Mouse (Mus musculus): ENCODE data around the gene Rassf4.
A peak's percentile ranks its signal among the peaks of the same experiment; 100 is the strongest.

The Rassf4 gene

DNA sequence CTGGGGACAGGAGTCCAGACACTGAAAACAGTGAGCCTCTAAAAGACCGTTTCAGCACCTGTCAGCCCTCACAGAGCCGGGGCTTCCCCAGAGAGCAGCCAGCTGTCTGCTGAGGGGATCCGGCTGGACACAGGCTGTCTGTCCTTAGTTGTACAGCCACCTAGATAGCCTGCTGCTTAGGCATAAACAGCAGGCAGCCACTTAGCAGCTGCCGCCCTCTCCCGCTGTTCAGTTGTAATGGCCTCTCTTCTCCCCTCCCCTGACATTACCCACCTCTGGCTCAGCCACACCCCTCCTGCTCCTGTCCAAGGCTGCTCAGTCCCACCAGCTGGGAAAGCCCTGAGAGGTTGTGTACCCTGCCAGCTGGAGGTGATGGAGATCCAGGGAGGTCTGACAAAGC is 2.7 kb downstream of the Rassf4 start:
- DNase-seq (ENCODE audit: low spot score) = no peak

DNA sequence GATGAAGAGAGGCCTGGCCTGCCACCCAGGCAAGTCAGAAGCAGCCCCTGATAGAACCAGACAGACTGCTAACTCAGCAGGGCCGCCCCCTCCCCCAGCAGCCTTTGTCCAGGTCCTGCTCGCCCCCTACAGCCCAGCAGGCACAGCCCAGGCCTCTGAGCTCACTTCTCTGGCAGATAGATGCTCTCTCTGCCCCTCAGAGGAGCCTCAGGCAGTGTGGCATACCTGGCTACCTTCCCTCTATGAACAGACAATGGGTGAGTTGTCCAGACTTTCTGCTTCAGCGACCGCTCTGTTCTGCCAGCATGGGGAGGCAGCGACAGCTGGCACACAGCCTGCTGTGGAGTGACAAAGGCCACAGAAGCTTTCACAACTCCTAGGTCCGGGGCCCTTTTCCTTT is 3.6 kb downstream of the Rassf4 start:
- no peak for DNase-seq (ENCODE audit: low spot score)

DNA sequence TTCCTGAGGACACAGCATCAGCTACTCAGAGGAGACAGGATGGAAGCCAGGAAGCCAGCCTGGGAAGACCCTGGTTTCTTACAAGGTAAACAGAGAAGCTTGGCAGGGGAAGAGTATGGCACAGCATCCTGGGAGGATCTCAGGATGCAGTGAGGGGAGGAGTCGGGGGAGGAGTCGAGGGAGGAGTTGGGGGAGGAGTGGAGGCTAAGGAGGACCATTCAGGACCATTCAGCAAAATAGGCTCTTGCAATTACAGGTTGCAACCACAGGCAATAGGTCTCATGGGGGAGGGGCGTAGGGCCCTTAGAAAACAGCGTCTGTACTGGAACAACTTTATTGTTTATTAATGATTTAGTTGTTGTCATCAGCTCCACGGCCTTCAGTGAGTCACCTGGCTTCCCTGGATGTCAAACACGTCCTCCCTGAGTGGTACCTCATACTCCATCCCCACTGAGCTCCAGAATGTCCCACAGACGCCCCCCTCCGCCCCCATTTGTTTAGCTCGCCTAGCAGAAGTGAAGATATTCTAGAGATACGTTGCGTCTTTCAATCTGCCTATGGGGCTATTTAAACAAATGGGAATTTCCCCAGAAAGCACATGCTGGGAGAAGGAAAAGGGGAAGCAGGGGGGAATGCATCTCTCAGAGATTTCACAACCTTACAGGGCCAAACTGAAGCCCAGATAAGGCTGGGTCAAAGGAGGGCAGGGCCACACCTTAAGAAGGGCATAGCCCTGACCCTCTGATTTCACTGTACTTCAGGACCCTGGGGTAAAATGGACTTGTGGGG is 4.9 kb downstream of the Rassf4 start:
- no peak for DNase-seq (ENCODE audit: low spot score)

DNA sequence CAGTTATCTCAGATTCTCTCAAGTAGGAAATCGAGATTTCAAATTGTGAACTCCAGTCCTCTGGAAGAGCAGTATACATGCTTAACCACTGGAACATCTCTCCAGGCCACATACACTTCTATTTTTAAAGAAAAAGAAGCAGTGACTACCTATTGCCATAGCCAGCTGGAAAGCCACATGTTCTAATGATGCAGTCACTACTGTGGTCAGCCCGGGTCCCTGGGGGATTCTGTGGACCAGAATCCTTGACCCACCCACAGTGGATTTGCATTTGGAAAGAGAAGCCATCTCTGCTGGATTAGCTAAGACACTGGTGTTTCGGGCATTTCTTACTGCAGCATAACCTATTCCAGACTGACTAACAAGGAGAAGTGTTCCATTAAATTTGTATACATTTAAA is 6.4 kb downstream of the Rassf4 start:
- no peak for DNase-seq (ENCODE audit: low spot score)

DNA sequence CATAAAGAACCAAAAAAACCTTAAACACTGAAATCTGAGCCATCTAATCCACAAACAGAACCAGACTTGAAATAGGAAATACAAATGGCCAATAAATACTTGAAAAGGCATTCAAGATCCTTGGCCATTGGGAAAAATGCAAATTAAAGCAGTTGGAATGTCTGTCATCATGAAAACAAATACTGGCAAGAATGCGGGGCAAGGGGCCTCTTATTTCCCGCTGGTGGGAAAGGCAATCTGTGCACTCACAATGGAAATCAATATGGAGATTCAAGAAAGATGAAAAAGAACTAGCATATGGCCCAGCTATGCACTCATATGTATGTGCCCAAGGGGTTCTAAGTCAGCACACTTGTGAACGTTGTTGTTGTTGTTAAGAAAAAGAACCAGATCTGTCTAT is 6.9 kb downstream of the Rassf4 start:
- DNase-seq (ENCODE audit: low spot score) = no peak

DNA sequence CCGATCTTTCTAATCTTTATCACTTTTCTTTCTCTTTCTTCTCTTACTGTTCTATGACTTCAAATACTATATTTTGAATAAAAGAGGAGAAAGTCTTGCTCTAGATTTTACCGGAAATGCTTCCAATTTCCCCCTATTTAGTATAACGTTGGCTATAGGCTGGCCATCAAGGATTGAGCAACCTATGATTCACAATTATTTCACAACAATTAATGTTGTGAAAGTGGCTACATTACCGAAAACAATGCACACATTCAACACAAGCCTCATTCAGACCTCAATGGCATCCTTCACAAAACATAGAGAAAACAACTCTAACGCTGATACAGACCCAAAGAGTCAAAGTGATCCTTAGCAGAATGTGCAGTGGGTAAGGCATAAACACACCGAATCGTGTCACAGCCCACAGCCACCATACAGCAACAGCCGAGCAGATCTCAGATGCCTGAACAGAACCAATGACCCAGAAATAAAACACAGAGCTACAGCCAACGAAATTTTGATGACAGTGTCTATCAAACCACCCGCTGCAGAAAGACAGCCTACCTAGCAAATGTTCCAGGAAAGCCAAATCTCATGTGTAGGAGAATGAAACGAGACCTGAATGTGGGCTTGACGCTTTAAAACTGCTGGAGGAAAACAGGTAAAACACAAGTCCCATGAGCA is 7.5 kb downstream of the Rassf4 start:
- DNase-seq (ENCODE audit: low spot score) = no peak

DNA sequence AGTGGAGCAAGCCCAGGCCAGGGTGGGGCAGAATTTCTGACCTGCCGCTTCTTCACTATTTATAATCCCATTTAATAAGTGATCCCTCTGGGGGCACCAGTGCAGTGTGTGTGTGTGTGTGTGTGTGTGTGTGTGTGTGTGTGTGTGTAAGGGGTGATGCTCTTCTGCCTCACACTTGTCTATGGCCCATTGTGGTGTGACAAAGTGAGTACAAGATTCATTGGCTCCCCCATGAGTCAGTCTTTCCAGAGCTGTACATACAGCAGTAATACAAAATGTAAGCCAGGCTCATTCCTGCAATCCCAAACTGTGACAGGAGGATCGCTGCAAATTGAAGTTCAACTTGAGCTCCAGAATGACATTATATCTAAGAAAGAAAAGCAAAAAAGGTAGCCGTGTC is 8.9 kb downstream of the Rassf4 start:
- no peak for DNase-seq (ENCODE audit: low spot score)

DNA sequence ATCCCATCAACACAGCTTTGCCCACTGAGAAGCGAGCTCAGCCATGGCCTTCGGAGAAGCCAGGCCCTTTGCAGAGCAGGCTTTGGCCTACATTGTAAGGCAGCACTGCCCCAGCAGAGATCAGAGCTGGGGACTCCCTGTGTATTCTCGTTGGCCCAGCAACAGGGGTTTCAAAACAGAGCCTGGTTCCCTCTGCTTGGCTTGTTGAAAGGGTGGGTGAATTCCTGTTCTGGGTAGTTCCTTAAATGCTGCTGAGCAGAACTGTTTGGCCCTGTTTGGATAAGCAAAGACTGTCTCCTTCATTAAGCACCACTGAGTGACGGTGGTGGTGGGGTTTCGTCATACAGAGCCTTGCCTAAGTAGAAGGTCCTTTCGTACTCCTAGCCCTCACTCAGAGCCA is 9.7 kb downstream of the Rassf4 start:
- DNase-seq (ENCODE audit: low spot score) = no peak

DNA sequence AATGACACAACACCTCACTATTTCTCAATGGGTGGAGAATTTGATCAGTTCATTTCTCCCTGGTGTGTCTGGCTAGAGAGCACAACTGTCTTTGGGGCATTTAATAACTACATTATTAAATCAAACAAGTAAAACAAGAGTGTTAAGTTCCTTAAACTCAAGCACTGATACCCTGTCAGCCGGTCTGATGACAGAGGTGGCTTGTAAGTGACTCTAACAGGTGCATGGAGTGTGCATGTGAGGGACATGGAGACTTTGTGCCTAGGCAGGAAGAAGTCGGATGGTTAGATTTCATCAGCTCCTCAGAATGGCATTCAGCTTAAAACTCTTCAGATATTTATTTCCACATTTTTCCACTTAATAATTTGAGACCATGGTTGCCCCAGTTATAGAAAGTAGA is 10.4 kb downstream of the Rassf4 start:
- DNase-seq (ENCODE audit: low spot score) = no peak

DNA sequence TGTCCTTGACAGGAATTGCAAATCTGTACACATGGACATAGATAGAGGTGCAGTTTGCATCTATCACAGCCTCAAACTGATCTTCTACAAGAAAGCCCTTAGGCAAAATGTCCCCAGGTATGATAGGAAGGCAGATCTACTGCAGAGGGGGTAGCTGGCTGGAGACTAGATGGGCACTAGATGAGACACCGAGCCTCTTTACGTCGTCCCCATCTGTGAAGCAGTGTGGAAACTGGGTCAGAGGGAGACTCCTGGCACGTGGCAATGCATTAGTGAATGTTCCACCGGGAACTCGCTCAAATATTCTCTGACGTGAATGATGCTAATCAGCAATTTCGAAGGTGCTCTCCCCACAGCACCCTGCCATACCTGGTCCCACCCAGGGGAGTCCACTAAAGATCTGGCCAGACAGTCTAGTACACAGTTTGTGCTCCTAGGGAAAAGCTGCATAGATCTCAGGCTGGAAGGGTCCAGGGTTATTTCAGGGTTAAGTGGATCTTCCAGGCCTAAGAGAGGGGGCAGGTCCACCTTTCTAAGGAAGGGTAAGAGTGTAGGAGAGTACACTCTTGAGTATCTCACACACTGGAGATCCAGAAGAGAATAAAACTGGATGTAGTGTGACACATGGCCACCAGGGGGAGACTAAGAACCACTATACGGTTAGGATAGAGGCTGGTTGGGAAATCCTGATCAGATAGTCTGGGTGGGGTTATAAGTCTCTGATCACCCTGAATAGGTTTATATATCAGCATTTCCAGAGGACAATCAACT is 19.9 kb downstream of the Rassf4 start:
- peak; percentile 44 for DNase-seq (ENCODE audit: low spot score)

DNA sequence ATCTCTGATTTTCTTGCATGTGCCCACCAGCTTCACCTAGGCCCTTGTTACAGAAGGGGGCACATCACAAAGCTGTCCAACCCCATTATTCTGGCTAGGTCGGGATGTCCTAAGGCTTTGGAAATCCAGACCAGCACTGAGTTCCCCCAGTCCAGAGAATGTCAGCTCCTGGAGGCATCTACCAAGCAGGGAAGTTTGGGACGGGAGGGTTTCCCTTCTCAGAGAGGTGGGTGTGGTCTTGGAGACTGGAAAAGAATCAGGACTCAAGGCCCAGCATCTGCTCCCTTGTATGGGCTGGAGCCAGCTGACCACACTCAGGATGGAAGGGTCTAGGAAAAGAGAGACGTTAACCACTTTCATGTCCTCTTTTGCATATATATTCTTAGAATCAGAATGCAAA is 20.6 kb downstream of the Rassf4 start:
- no peak for DNase-seq (ENCODE audit: low spot score)

DNA sequence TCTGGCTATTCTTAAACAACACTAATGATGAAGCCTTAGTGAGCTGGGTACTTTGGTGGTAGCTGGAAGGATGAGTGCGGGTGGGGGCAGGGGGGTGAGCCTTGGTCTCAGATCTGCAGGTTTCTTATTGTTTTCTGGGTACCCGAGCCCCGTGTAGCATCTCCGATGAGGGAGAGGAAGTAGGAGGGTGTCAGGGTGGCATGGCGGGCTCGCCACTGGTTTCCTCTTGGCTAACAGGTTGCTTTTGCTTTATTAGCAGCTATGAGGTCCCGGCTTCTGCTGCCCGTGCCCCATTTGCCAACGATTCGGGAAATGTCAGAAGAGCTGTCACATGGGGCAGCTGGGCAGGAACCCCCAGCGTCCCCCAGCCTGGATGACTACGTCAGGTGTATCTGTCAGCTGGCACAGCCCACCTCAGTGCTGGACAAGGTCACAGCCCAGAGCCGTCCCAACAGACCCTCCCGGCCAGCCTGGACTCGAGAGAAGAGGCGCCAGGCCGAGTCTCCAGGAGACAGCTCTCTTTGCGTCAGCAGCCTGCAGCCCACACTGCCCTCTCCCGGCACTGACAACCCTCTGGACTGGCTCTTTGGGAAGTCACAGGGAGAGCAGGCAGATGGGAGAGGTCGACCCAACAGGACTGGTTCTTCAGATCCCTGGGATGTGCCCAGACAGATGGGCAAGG is 22.2 kb downstream of the Rassf4 start:
- no peak for DNase-seq (ENCODE audit: low spot score)

DNA sequence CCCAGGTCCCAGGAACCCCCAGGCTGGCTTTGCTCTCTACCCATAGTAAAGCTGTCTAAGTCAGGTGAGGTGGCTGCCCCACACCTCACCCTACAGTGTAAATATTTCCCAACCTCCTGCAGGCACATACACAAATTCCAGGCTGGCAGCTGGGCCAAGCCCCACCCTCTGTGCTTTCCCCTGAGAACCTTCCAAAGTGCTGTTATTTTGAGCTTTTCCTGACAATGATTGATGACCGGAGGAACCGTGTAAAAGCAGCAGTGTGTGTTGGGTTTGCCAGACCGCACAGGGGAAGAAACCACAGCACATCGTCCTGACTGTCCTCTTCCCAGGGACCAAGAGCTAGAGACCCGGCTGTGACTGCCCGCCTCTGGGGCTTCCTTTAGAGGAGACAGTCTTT is 23.3 kb downstream of the Rassf4 start, which contains the start of gene Depp1:
Gene Depp1, plus strand, starts transcription at position 204 of the 400 bp plus-strand sequence.
- DNase-seq (ENCODE audit: low spot score) = no peak

DNA sequence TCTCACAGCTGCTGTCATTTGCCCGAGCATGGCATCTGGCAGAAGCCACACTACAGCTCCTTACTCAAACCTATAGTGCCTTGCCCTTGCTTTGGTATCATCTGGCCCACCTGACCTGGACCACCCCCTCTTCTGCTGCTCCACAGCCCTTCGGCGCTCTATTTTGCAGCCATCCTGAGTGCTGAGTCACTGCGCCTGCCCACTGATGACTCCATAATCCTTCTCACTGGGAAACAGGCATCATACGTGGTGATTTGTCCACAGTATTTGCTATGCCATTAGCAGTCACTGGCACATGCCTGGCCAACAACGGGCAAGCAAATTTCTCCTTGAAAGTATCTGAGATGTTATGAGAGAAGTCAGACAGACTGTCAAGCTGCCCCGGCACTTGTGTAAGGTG is 23.9 kb downstream of the Rassf4 start:
- no peak for DNase-seq (ENCODE audit: low spot score)

DNA sequence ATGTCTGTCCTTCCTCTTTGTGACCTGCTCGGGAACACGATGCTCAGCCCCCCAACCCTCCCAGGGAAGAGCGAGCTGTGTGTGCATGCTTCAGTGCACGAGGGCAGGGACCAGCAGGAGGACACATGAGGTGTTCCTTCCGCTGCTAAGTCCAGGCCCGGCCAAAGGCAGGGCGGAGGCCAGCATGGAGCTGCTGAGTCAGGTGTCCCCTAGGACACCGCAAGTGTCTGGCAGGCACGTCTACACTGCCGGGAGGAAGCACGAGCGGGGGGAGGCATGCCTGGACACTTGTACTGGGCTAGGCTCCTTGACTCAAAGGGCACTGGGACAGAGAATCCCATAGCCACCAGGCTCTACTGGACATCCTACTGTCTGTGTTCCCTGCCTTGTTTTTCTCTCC is 26.0 kb downstream of the Rassf4 start:
- no peak for DNase-seq (ENCODE audit: low spot score)

DNA sequence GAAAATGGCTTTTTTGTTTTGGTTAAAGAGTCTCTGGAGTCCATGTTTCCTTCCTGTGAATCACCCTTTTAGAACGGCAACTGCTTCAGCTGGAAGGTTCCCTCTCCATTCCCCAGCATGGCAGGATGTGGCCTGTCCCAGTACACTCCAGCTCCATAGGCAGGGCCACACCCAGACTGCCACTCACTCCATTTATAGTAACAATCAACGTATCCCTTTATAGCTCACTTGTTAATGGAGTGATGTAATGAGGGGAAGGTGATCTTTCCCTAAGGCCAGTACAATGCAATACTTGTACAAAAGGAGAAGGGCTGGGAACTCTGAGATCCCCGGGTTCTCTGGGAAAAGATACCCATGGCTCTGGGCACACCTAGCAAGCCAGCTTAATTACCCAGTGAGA is 29.4 kb downstream of the Rassf4 start:
- no peak for DNase-seq (ENCODE audit: low spot score)

DNA sequence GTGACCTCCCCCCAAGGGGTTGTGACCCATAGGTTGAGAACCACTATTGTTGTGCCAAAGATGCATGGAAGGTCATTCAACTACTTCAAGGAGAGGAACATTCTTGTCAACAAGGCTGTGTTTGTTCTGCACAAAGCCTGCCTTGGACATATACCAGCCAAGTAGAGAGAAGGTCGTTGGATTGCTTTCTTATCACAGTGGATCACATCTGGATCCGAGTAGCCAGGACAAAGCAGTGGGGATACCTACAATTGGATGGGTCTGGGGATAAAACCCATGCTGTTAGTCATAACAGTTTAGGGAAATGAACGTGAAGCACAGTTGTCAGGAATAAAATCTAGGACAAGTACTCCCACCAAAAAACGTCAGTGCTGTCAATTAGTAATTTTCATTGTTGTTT is 29.9 kb downstream of the Rassf4 start:
- no peak for DNase-seq (ENCODE audit: low spot score)

DNA sequence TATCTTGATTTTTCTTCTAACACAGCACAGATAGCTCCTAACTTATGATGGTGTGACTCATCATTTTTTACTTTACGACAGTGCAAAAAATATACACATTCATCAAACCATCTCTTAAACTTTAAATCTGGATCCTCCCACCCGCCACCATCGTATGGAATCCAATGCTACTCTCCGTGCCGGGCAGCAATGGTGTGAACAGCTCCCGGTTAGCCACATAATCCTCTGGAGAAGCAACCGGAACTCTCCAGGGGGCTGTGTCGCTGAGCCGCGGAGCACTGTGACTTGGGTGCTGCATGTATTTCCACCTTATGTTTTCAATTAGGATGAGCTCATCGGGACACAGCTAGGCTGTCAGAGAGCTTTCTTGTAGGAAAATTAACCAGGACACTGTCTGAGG is 30.8 kb downstream of the Rassf4 start:
- no peak for DNase-seq (ENCODE audit: low spot score)

DNA sequence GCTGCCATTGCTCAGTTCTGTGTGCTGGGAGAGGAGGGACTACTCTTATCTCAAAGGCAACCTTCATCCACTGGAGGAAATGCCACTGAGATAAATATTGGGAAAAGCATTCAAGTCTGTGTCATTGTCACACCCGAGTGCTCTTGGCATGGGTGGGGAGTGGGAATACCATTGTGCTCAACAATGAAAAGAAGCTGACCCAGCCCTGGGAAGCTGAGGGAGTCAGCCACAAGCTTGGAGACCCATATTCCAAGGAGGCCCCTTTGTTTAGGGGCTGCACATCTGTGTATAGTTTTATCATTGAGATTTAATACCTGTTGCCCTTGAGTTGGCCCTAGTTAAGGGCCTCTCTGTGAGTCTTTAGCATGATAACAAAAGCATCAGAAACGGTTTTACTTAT is 34.1 kb downstream of the Rassf4 start:
- no peak for DNase-seq (ENCODE audit: low spot score)

DNA sequence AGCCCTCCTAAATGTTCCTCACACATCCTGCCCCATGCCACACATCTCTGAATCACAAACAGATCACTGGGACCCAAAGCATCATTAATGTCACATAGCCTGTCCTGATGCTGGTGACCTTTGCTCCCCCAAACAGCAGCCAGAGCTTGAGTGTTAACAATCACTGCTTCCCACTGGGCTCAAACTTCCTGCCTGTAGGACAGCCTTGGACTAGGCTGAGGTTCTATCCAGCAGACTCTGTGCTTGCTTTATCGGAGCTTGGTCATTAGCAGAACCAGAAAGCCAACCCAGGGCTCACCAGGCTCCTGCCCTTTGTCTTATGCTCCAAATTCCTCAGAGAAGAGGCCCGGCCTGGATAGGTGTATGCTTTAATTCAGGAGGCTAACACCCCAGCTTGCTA is 34.9 kb downstream of the Rassf4 start:
- no peak for DNase-seq (ENCODE audit: low spot score)

DNA sequence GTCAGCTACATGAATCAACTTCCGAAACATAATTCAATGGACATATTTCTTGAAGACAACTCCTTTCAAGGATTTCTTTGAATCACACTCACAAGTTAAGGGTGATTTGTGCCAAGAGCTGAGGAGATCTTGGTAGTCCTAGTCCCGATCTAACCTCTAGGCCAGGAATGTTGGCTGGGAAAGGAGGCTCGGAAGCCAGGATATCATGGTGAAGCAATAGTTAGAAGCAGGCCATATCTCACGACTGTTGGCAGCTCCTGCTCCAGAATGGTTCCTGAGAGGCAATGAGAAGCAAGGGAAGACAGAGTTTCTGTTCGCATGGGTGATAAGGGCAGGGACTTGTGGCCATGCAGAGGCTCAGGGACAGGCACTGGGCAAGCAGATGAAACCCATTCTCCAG is 36.3 kb downstream of the Rassf4 start:
- DNase-seq (ENCODE audit: low spot score) = no peak

DNA sequence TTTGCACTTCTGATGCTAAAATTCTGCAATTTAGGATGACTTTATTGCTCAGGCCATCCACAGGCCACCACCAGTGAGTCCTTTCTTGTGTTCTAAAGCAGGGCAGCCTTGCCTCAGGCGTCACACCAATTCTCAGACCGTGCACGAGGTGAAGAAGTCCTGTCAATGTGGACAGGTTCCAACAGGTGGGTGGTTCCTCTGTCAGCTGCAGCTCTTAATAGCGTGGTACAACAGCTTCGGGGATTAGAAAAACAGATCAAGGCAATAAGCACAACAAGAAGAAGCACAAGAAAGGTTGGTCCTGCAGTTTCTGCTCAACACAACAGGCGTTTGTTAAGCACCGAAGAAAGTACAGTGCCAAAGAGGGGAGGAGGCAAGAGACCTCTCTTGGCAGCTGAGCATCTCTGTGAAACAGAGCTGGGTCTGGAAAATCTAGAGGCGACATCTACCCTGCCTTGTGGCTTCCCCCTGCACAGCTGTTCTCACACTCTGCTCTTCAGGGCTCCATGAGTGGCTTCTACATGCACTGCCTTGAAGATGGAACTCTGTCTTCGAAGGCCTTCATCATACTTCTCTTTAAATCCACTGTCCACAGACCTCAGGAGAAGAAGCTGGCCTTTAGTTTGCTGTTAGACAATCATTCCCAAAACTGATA is 37.0 kb downstream of the Rassf4 start:
- no peak for DNase-seq (ENCODE audit: low spot score)

All from c-Kit-positive CD71-positive TER-119-positive erythroid progenitor cells, embryonic 14.5 days (primary cell).